Mouse (Mus musculus): Measurements from ENCODE around the gene Gm2035. TPM values are rescaled to one million over a fixed set of nuclear protein-coding genes. Genes with fewer than 3 reads are reported as not detected.
"Not testable (repeated sequence)": the region's sequence is repeated elsewhere in the genome, so short reads cannot be mapped to it uniquely, and the experiment has no call there.

The Gm2035 gene
- polyA plus RNA-seq (2015; fragmentation: Nextera tagmentation; extraction: Ambion mirVana), result not detected in 2 replicates

- not testable (repeated sequence) for H3K9me3 ChIP-seq (ENCODE audit: low read length); H3K27ac ChIP-seq (ENCODE audit: low read length); H3K4me2 ChIP-seq (replicated peaks; ENCODE audit: low read depth, low read length); H3K9ac ChIP-seq (replicated peaks; ENCODE audit: low read depth); H3K36me3 ChIP-seq (ENCODE audit: insufficient read depth, low read length); H3K4me3 ChIP-seq (ENCODE audit: low read depth, low read length); DNase-seq (ENCODE audit: low spot score); H3K27me3 ChIP-seq (replicated peaks; ENCODE audit: insufficient read depth, low read length); ATAC-seq; H3K4me1 ChIP-seq (ENCODE audit: insufficient read depth, low read depth, low read length)
- WGBS, result 66% methylated on average over 2 of the region's 2 CpGs
These were observed at the start of gene Gm2035 for GRCm38 (mm10) chr12:87919721-87920120. Gene Gm2035 (minus strand): TSS chr12:87919857.

GRCm38 (mm10) chr12:87953780-87954179 lies 34.1 kb upstream of the Gm2035 start, which contains the start of gene Gm2042:
Gene Gm2042 (plus strand): TSS chr12:87954080.
- not testable (repeated sequence) for H3K4me1 ChIP-seq (ENCODE audit: insufficient read depth, low read depth, low read length); DNase-seq (ENCODE audit: low spot score); H3K9ac ChIP-seq (replicated peaks; ENCODE audit: low read depth); H3K36me3 ChIP-seq (ENCODE audit: insufficient read depth, low read length); H3K4me3 ChIP-seq (ENCODE audit: low read depth, low read length); H3K27ac ChIP-seq (ENCODE audit: low read length); H3K9me3 ChIP-seq (ENCODE audit: low read length); H3K27me3 ChIP-seq (replicated peaks; ENCODE audit: insufficient read depth, low read length); ATAC-seq; H3K4me2 ChIP-seq (replicated peaks; ENCODE audit: low read depth, low read length)
- WGBS, result 68% methylated on average over 2 of the region's 2 CpGs

GRCm38 (mm10) chr12:87895070-87895469 lies 24.6 kb downstream of the Gm2035 start, which contains the start of gene Gm2022:
Gene Gm2022 (plus strand): TSS chr12:87895370.
- not testable (repeated sequence) for H3K4me1 ChIP-seq (ENCODE audit: insufficient read depth, low read depth, low read length); DNase-seq (ENCODE audit: low spot score); H3K27me3 ChIP-seq (replicated peaks; ENCODE audit: insufficient read depth, low read length); H3K4me2 ChIP-seq (replicated peaks; ENCODE audit: low read depth, low read length); ATAC-seq; H3K27ac ChIP-seq (ENCODE audit: low read length); H3K4me3 ChIP-seq (ENCODE audit: low read depth, low read length); H3K9ac ChIP-seq (replicated peaks; ENCODE audit: low read depth); H3K9me3 ChIP-seq (ENCODE audit: low read length); H3K36me3 ChIP-seq (ENCODE audit: insufficient read depth, low read length)
- no CpG with 5 or more reads among the region's 1 CpGs for WGBS

- not testable (repeated sequence) for H3K4me1 ChIP-seq (ENCODE audit: insufficient read depth, low read depth, low read length); H3K4me3 ChIP-seq (ENCODE audit: low read depth, low read length); H3K27ac ChIP-seq (ENCODE audit: low read length); H3K9me3 ChIP-seq (ENCODE audit: low read length); H3K4me2 ChIP-seq (replicated peaks; ENCODE audit: low read depth, low read length); ATAC-seq; DNase-seq (ENCODE audit: low spot score); H3K27me3 ChIP-seq (replicated peaks; ENCODE audit: insufficient read depth, low read length); H3K9ac ChIP-seq (replicated peaks; ENCODE audit: low read depth); H3K36me3 ChIP-seq (ENCODE audit: insufficient read depth, low read length)
- 72% methylated on average over 5 of the region's 5 CpGs for WGBS
These were observed 45.9 kb downstream of the Gm2035 start, which contains the start of gene Gm2016 for GRCm38 (mm10) chr12:87873772-87874171. Gene Gm2016 (plus strand): TSS chr12:87874072.

Other genes with a start within 250 kb of the Gm2035 start
- not detected in 2 replicates for gene Gm21319, start 144.1 kb downstream of the Gm2035 start, polyA plus RNA-seq (2015; fragmentation: Nextera tagmentation; extraction: Ambion mirVana)
- gene Gm21936, start 124.3 kb downstream of the Gm2035 start, polyA plus RNA-seq (2015; fragmentation: Nextera tagmentation; extraction: Ambion mirVana), result not detected in 2 replicates
- gene BB287469, start 103.3 kb downstream of the Gm2035 start, polyA plus RNA-seq (2015; fragmentation: Nextera tagmentation; extraction: Ambion mirVana), result not detected in 2 replicates
- not detected in 2 replicates for gene Gm2001, start 77.5 kb downstream of the Gm2035 start, polyA plus RNA-seq (2015; fragmentation: Nextera tagmentation; extraction: Ambion mirVana)
- not detected in 2 replicates for gene Gm2016, start 45.8 kb downstream of the Gm2035 start, polyA plus RNA-seq (2015; fragmentation: Nextera tagmentation; extraction: Ambion mirVana)
- not detected in 2 replicates for gene Gm2022, start 24.5 kb downstream of the Gm2035 start, polyA plus RNA-seq (2015; fragmentation: Nextera tagmentation; extraction: Ambion mirVana)
- gene Gm2042, start 34.2 kb upstream of the Gm2035 start, polyA plus RNA-seq (2015; fragmentation: Nextera tagmentation; extraction: Ambion mirVana), result not detected in 2 replicates
- gene Gm2075, start 92.0 kb upstream of the Gm2035 start, polyA plus RNA-seq (2015; fragmentation: Nextera tagmentation; extraction: Ambion mirVana), result not detected in 2 replicates
- gene Gm6803, start 98.9 kb upstream of the Gm2035 start, polyA plus RNA-seq (2015; fragmentation: Nextera tagmentation; extraction: Ambion mirVana), result not detected in 2 replicates
- gene Gm2056, start 107.1 kb upstream of the Gm2035 start, polyA plus RNA-seq (2015; fragmentation: Nextera tagmentation; extraction: Ambion mirVana), result not detected in 2 replicates
- not detected in 2 replicates for gene Gm16368, start 163.8 kb upstream of the Gm2035 start, polyA plus RNA-seq (2015; fragmentation: Nextera tagmentation; extraction: Ambion mirVana)

Measured in lung, postnatal 0 days (tissue).